14 mouse cellular contexts compared by ENCODE assay signal in the genomic region with DNA sequence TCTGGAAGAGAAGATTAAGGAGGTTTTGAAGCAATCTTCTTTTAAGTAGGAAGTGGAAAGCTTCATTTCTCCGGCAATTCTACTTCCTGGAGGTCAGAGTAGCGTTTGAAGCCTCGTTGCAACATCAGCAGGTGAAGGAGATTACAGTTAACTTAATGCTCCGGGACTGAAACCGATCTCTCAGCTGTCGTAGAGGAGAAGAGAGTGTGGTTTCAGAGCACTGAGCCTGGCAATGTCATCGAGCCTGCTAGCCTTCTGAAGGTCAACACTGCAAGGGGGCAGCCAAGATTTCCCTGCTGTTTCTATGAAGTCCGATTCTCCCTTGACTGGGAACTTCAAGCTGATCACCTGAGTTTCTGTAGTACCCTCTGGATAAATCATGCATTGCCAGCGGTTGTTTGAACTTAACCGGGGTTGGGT.
DNase-seq lines count a peak whose midpoint lies in the region; ATAC-seq and TF ChIP-seq lines count a peak whose summit lies in the region.
"Had no signal": no experiment of that assay in that cellular context is flagged by ENCODE, and none has a peak within 500 bp of the region (broad histone marks: within the 10 kb centered on the region; RNA-seq: fewer than 3 reads in every experiment).

No protein-coding gene starts in this region.

- no peak for TF ChIP-seq CTCF in kidney, postnatal 0 days (IDR thresholded peaks at IDR 0.05; ENCODE audit: low read depth)
- no peak for TF ChIP-seq CTCF in CH12.LX (conservative IDR thresholded peaks at IDR 0.05 in 1 of 2, IDR thresholded peaks at IDR 0.05 in 1 of 2; ENCODE audit: low read depth in 2 of 2, low read length in 2 of 2)

- H3K9ac ChIP-seq in kidney, postnatal 0 days (ENCODE audit: low read depth, low read length) = no peak overlapping the region
- peak overlapping the region; percentile 23 for H3K9ac ChIP-seq in CH12.LX (ENCODE audit: insufficient read depth, low read depth)
- H3K9ac ChIP-seq in hindbrain, embryonic 13.5 days = no peak overlapping the region
- H3K9ac ChIP-seq in midbrain, embryonic 11.5 days (ENCODE audit: low read length) = no peak overlapping the region
- H3K9ac ChIP-seq: limb, embryonic 12.5 days had no signal

- WGBS in kidney, postnatal 0 days = 38% methylated on average over 10 of the region's 10 CpGs
- WGBS in hindbrain, embryonic 13.5 days = 76% methylated on average over 10 of the region's 10 CpGs
- 75% methylated on average over 10 of the region's 10 CpGs for WGBS in midbrain, embryonic 11.5 days

- no peaks in the 10 kb centered on the region for H3K79me2 ChIP-seq in CH12.LX (replicated peaks; ENCODE audit: control insufficient read depth, extremely low read depth, insufficient read depth, poor library complexity, severe bottlenecking)

- 0 out of 2 replicates have a peak, but pooled peaks have one; percentile 30 for TF ChIP-seq EP300 in CH12.LX (IDR thresholded peaks at IDR 0.05; ENCODE audit: low read length)

- no peaks in the 10 kb centered on the region for H3K36me3 ChIP-seq in kidney, postnatal 0 days (ENCODE audit: insufficient read depth, low read length)
- no peaks in the 10 kb centered on the region for H3K36me3 ChIP-seq in CH12.LX (replicated peaks in 1 of 2; ENCODE audit: control insufficient read depth in 1 of 2, insufficient read depth in 1 of 2, low read length in 1 of 2)
- no peaks in the 10 kb centered on the region for H3K36me3 ChIP-seq in hindbrain, embryonic 13.5 days
- H3K36me3 ChIP-seq in midbrain, embryonic 11.5 days (ENCODE audit: control insufficient read depth, insufficient read depth, low read length) = no peaks in the 10 kb centered on the region
- H3K36me3 ChIP-seq: limb, embryonic 12.5 days had no signal

- no peak for TF ChIP-seq RAD21 in CH12.LX (IDR thresholded peaks at IDR 0.05; ENCODE audit: low read depth, low read length)

- no peaks in the 10 kb centered on the region for H3K9me3 ChIP-seq in kidney, postnatal 0 days (replicated peaks; ENCODE audit: low read length)
- no peaks in the 10 kb centered on the region for H3K9me3 ChIP-seq in CH12.LX (replicated peaks; ENCODE audit: low read length)
- H3K9me3 ChIP-seq in hindbrain, embryonic 13.5 days = no peaks in the 10 kb centered on the region
- H3K9me3 ChIP-seq in midbrain, embryonic 11.5 days (ENCODE audit: control insufficient read depth, low read length) = no peaks in the 10 kb centered on the region
- H3K9me3 ChIP-seq: limb, embryonic 12.5 days had no signal

- ATAC-seq in kidney, postnatal 0 days (replicated peaks; ENCODE audit: low FRiP score, low read depth) = no peak
- peak; percentile 75 for ATAC-seq in megakaryocyte, adult 5-6 weeks (ENCODE audit: poor library complexity, severe bottlenecking)
- ATAC-seq in hindbrain, embryonic 13.5 days (ENCODE audit: low FRiP score) = no peak
- no peak for ATAC-seq in midbrain, embryonic 11.5 days (ENCODE audit: low FRiP score)

- no peak for TF ChIP-seq POLR2A in CH12.LX (IDR thresholded peaks at IDR 0.05; ENCODE audit: low read depth, low read length)

- H3K27ac ChIP-seq in kidney, postnatal 0 days = no peak overlapping the region
- 0 out of 2 replicates have a peak overlapping the region, but pooled peaks have one; percentile 4 for H3K27ac ChIP-seq in CH12.LX (ENCODE audit: insufficient read depth, low read depth)
- H3K27ac ChIP-seq in hindbrain, embryonic 13.5 days = no peak overlapping the region
- H3K27ac ChIP-seq in midbrain, embryonic 11.5 days (ENCODE audit: low read depth, low read length) = no peak overlapping the region
- H3K27ac ChIP-seq: limb, embryonic 12.5 days; macrophage had no signal

- H3K4me1 ChIP-seq in kidney, postnatal 0 days (replicated peaks; ENCODE audit: insufficient read depth, low read length) = no peaks in the 10 kb centered on the region
- H3K4me1 ChIP-seq in CH12.LX (ENCODE audit: control insufficient read depth in 1 of 2, insufficient read depth in 2 of 2) = peaks cover 2 to 24% of the 10 kb centered on the region in 2 experiments; a peak in 3 of 4 replicates
- no peaks in the 10 kb centered on the region for H3K4me1 ChIP-seq in hindbrain, embryonic 13.5 days (replicated peaks)
- H3K4me1 ChIP-seq in midbrain, embryonic 11.5 days (ENCODE audit: control insufficient read depth, insufficient read depth, low read length) = no peaks in the 10 kb centered on the region
- H3K4me1 ChIP-seq: limb, embryonic 12.5 days had no signal

- no peak overlapping the region for H3K4me3 ChIP-seq in kidney, postnatal 0 days (replicated peaks; ENCODE audit: low read depth, low read length)
- no peak overlapping the region for H3K4me3 ChIP-seq in CH12.LX (replicated peaks in 1 of 3; ENCODE audit: low read depth in 2 of 3, low read length in 2 of 3, poor library complexity in 1 of 3)
- H3K4me3 ChIP-seq in hindbrain, embryonic 13.5 days = no peak overlapping the region
- no peak overlapping the region for H3K4me3 ChIP-seq in midbrain, embryonic 11.5 days (ENCODE audit: low read depth, low read length)
- H3K4me3 ChIP-seq: erythroblast, embryonic 14.5 days; limb, embryonic 12.5 days had no signal

- no peak overlapping the region for H3K4me2 ChIP-seq in kidney, postnatal 0 days (ENCODE audit: low read length)
- peak overlapping the region; percentile 65 for H3K4me2 ChIP-seq in CH12.LX (ENCODE audit: insufficient read depth, low read depth, poor library complexity, severe bottlenecking)
- no peak overlapping the region for H3K4me2 ChIP-seq in hindbrain, embryonic 13.5 days
- no peak overlapping the region for H3K4me2 ChIP-seq in midbrain, embryonic 11.5 days
- H3K4me2 ChIP-seq: limb, embryonic 12.5 days had no signal

- peak; percentile 25 for DNase-seq in kidney, postnatal 0 days (ENCODE audit: low spot score)
- no peak for DNase-seq in kidney, postnatal 14 days
- DNase-seq in CH12.LX (ENCODE audit: extremely low read depth) = no peak
- peak; percentile 27 for DNase-seq in adrenal gland, postnatal 10 days
- DNase-seq in midbrain, embryonic 11.5 days (ENCODE audit: low spot score, missing footprints) = no peak
- DNase-seq in right cerebral cortex, adult 18-20 months = no peak
- DNase-seq: cerebellum, adult 2 months; embryo, embryonic 11 days; layer of hippocampus, postnatal 36 days had no signal

- H3K27me3 ChIP-seq in kidney, postnatal 0 days (ENCODE audit: insufficient read depth, low read length) = no peaks in the 10 kb centered on the region
- H3K27me3 ChIP-seq in CH12.LX (replicated peaks) = no peaks in the 10 kb centered on the region
- H3K27me3 ChIP-seq in hindbrain, embryonic 13.5 days = no peaks in the 10 kb centered on the region
- H3K27me3 ChIP-seq in midbrain, embryonic 11.5 days (ENCODE audit: control insufficient read depth, insufficient read depth, low read length) = no peaks in the 10 kb centered on the region
- H3K27me3 ChIP-seq: limb, embryonic 12.5 days had no signal

- in situ Hi-C loops in CH12.LX (cut with MboI; ENCODE audit: low pct_ligation_motif_present, low pct_unique_long_range_greater_than_20kb, low sequenced_read_pairs) = no loop called here

- dilution Hi-C loops in CH12.LX (cut with MboI; ENCODE audit: extremely low pct_ligation_motif_present, extremely low pct_unique_long_range_greater_than_20kb, low sequenced_read_pairs) = no loop called here

TF ChIP-seq in CH12.LX, 34 proteins besides CTCF, POLR2A, EP300 and RAD21:
- TF ChIP-seq NRF1 (IDR thresholded peaks at IDR 0.05; ENCODE audit: low read depth, low read length) (no peak), TCF12 (IDR thresholded peaks at IDR 0.05; ENCODE audit: low read depth, low read length) (0 out of 2 replicates have a peak, but pooled peaks have one; percentile 43), BHLHE40 (IDR thresholded peaks at IDR 0.05; ENCODE audit: low read depth, low read length) (peak; percentile 48; the same call in 1 of the 2 replicates), MAX (IDR thresholded peaks at IDR 0.05; ENCODE audit: low read length) (peak; percentile 73; the same call in 1 of the 2 replicates), UBTF (IDR thresholded peaks at IDR 0.05; ENCODE audit: low read depth, low read length) (no peak), MAZ (IDR thresholded peaks at IDR 0.05; ENCODE audit: low read depth, low read length) (no peak), ZC3H11A (IDR thresholded peaks at IDR 0.05; ENCODE audit: low read depth, low read length) (no peak), PAX5 (IDR thresholded peaks at IDR 0.05; ENCODE audit: low read length) (no peak), SIN3A (IDR thresholded peaks at IDR 0.05; ENCODE audit: low read length) (peak; percentile 43; the same call in 1 of the 2 replicates), ELF1 (IDR thresholded peaks at IDR 0.05; ENCODE audit: low read depth, low read length) (peak; percentile 64), CHD2 (IDR thresholded peaks at IDR 0.05; ENCODE audit: low read length) (no peak), ETS1 (conservative IDR thresholded peaks at IDR 0.05; ENCODE audit: low read depth, low read length) (0 out of 2 replicates have a peak, but pooled peaks have one; percentile 11), HCFC1 (IDR thresholded peaks at IDR 0.05; ENCODE audit: low read depth, low read length) (0 out of 2 replicates have a peak, but pooled peaks have one; percentile 37), ZNF384 (IDR thresholded peaks at IDR 0.05; ENCODE audit: low read depth, low read length) (no peak), JUN (IDR thresholded peaks at IDR 0.05; ENCODE audit: insufficient read depth, low read depth, low read length) (no peak), RCOR1 (conservative IDR thresholded peaks at IDR 0.05; ENCODE audit: low read depth, low read length) (no peak), USF1 (IDR thresholded peaks at IDR 0.05; ENCODE audit: low read depth, low read length) (no peak)
TF ChIP-seq in CH12.LX: peak in this region for 7.

Comparison
In these comparisons a context has a peak if more than half of its experiments do, and no peak if none do; other contexts are left out.
1. DNase-seq: peak in kidney, postnatal 0 days (single experiment) and adrenal gland, postnatal 10 days (single experiment); none in kidney, postnatal 14 days (single experiment), CH12.LX (single experiment), midbrain, embryonic 11.5 days (single experiment) and right cerebral cortex, adult 18-20 months (single experiment).